Mouse (Mus musculus): ENCODE measurements around the gene Adnp. TPM values are rescaled to one million over a fixed set of nuclear protein-coding genes. Genes with fewer than 3 reads are reported as not detected.

The Adnp gene
- polyA plus RNA-seq, 1 experiment = 8.2 TPM

DNA sequence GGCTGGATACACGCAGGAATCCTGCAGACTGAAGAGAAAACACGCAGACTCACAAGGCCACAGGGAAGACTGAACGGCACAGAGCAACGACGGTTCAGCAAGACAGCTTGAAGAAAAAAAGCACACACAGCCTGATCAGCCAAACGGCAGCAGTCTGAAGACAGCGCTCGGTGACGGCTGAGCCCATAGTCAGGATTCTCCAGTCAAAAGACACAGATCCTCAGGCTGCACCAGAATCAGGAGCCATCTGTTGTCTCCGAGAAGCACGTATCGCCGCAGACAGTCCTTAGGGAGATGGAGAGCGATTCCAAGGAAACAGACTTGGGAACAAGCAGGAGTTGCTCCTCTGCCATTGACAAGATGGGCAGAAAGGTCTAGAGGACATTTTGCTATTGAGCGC lies 69.8 kb downstream of the Adnp start:
- Histone ChIP-seq H3K27me3 (ENCODE audit: control insufficient read depth, insufficient read depth, insufficient read length) (no peaks in the 10 kb centered on the region), H3K4me2 (ENCODE audit: low read depth) (no peak overlapping the region), H3K4me3 (no peak overlapping the region), H3K36me3 (ENCODE audit: control insufficient read depth, insufficient read depth) (no peaks in the 10 kb centered on the region), H3ac (ENCODE audit: control insufficient read depth, insufficient read length) (no peak overlapping the region), H3K79me2 (ENCODE audit: control insufficient read depth, insufficient read depth) (no peaks in the 10 kb centered on the region)
- TF ChIP-seq REST (IDR thresholded peaks at IDR 0.05; ENCODE audit: insufficient read depth, insufficient read length) (no peak), CEBPB (IDR thresholded peaks at IDR 0.05; ENCODE audit: insufficient read depth, poor library complexity, severe bottlenecking) (no peak), MAX (IDR thresholded peaks at IDR 0.05; ENCODE audit: low read depth) (no peak), SRF (IDR thresholded peaks at IDR 0.05; ENCODE audit: control insufficient read depth, insufficient read length, low read depth) (no peak), E2F4 (IDR thresholded peaks at IDR 0.05; ENCODE audit: insufficient read depth) (no peak), TCF3 (IDR thresholded peaks at IDR 0.05; ENCODE audit: insufficient read length, low read depth) (no peak), POLR2AphosphoS2 (IDR thresholded peaks at IDR 0.05; ENCODE audit: insufficient read length, low read depth) (no peak), USF1 (IDR thresholded peaks at IDR 0.05; ENCODE audit: low read depth) (no peak), MYOD1 (IDR thresholded peaks at IDR 0.05; ENCODE audit: control insufficient read depth in 1 of 3, insufficient read length in 2 of 3, low read depth in 2 of 3) (no peak)

Other genes starting within 250 kb of the Adnp start
- 0.94 TPM for gene Ripor3, start 196.5 kb downstream of the Adnp start, polyA plus RNA-seq (2012; fragmentation: generic; extraction: Trizol)
- 0.11 TPM for gene Pard6b, start 126.1 kb downstream of the Adnp start, polyA plus RNA-seq (2012; fragmentation: generic; extraction: Trizol)
- gene Gm20716, start 23.3 kb upstream of the Adnp start, polyA plus RNA-seq (2012; fragmentation: generic; extraction: Trizol) = 24.4 TPM
- 39.3 TPM for gene Dpm1, start 23.5 kb upstream of the Adnp start, polyA plus RNA-seq (2012; fragmentation: generic; extraction: Trizol)
- 11.4 TPM for gene Mocs3, start 23.5 kb upstream of the Adnp start, polyA plus RNA-seq (2012; fragmentation: generic; extraction: Trizol)
- gene Kcng1, start 74.6 kb upstream of the Adnp start, polyA plus RNA-seq (2012; fragmentation: generic; extraction: Trizol) = not detected

All from myocyte (in vitro differentiated cells).